ENCODE assay signal across 8 mouse cellular contexts in genomic region chr17:10840731-10841201, GRCm38 (mm10). TPM values are rescaled to one million over a fixed set of nuclear protein-coding genes. Genes with fewer than 3 reads are reported as not detected.
A peak's percentile ranks its signal among the peaks of the same experiment; 100 is the strongest.
DNase-seq lines count a peak whose midpoint lies in the region; ATAC-seq and TF ChIP-seq lines count a peak whose summit lies in the region.

No protein-coding gene starts in this region.

- ATAC-seq in embryonic facial prominence, embryonic 11.5 days (replicated peaks; ENCODE audit: insufficient number of reproducible peaks, low FRiP score, low TSS enrichment, low read depth), result peak; percentile 68
- ATAC-seq in intestine, postnatal 0 days, result peak; percentile 62

- peak overlapping the region; percentile 82 for H3K4me2 ChIP-seq in embryonic facial prominence, embryonic 11.5 days (ENCODE audit: low read depth, low read length)
- peak overlapping the region; percentile 90 for H3K4me2 ChIP-seq in intestine, postnatal 0 days (replicated peaks; ENCODE audit: low read depth)

- no peak overlapping the region for H3K27ac ChIP-seq in embryonic facial prominence, embryonic 11.5 days (replicated peaks; ENCODE audit: low read depth, low read length)
- peak overlapping the region; percentile 1; the same call in 1 of the 2 replicates for H3K27ac ChIP-seq in intestine, postnatal 0 days (ENCODE audit: low read depth, low read length)

- peak overlapping the region; percentile 58 for H3K9ac ChIP-seq in embryonic facial prominence, embryonic 11.5 days (replicated peaks; ENCODE audit: low read length)
- H3K9ac ChIP-seq in intestine, postnatal 0 days (ENCODE audit: low read depth, low read length), result peak overlapping the region; percentile 68

- H3K9me3 ChIP-seq in embryonic facial prominence, embryonic 11.5 days (replicated peaks; ENCODE audit: control insufficient read depth, low read length), result no peaks in the 10 kb centered on the region
- no peaks in the 10 kb centered on the region for H3K9me3 ChIP-seq in intestine, postnatal 0 days (ENCODE audit: control insufficient read depth)

- intact Hi-C loops in left cerebral cortex, postnatal 36 days (cut with DNase I), result loop anchor here (2.0 to 10.0 kb wide), 2 partner anchors 522 to 1134 kb away; partner anchors contain the start of gene Qk

- DNase-seq in thymus, adult 18-20 months, result peak; percentile 2 to 8
- no peak for DNase-seq in thymus, postnatal 36 days
- DNase-seq in embryonic facial prominence, embryonic 11.5 days (ENCODE audit: low spot score), result peak; percentile 69
- peak; percentile 95 for DNase-seq in heart, adult 11 months
- DNase-seq in left cerebral cortex, postnatal 36 days (ENCODE audit: low spot score in 2 of 2), result peak; percentile 40 to 54
- DNase-seq in mesoderm, embryonic 11.5 days (ENCODE audit: low read depth, low spot score), result peak; percentile 71
- peak; percentile 36 for DNase-seq in right cerebral cortex, postnatal 14 days

- no peaks in the 10 kb centered on the region for H3K36me3 ChIP-seq in embryonic facial prominence, embryonic 11.5 days (replicated peaks; ENCODE audit: control insufficient read depth, insufficient read depth, low read depth, low read length)
- H3K36me3 ChIP-seq in intestine, postnatal 0 days (ENCODE audit: control insufficient read depth, insufficient read depth), result no peaks in the 10 kb centered on the region

- 2% methylated on average over 20 of the region's 20 CpGs for WGBS in embryonic facial prominence, embryonic 11.5 days
- WGBS in intestine, postnatal 0 days, result 2% methylated on average over 20 of the region's 20 CpGs

- peak overlapping the region; percentile 76 for H3K4me3 ChIP-seq in embryonic facial prominence, embryonic 11.5 days (ENCODE audit: low read depth, low read length)
- H3K4me3 ChIP-seq in intestine, postnatal 0 days (ENCODE audit: low read depth, low read length), result peak overlapping the region; percentile 83

- no peaks in the 10 kb centered on the region for H3K4me1 ChIP-seq in embryonic facial prominence, embryonic 11.5 days (ENCODE audit: control insufficient read depth, insufficient read depth, low read length)
- 0 out of 2 replicates have a peak, but pooled peaks cover 3% of the 10 kb centered on the region for H3K4me1 ChIP-seq in intestine, postnatal 0 days (replicated peaks; ENCODE audit: control insufficient read depth, insufficient read depth, low read length)

- peak; percentile 73 for TF ChIP-seq CTCF in intestine, postnatal 0 days (IDR thresholded peaks at IDR 0.05; ENCODE audit: low read depth)

- H3K27me3 ChIP-seq in embryonic facial prominence, embryonic 11.5 days (ENCODE audit: control insufficient read depth, insufficient read depth, low read length), result no peaks in the 10 kb centered on the region
- H3K27me3 ChIP-seq in intestine, postnatal 0 days (replicated peaks; ENCODE audit: control insufficient read depth, insufficient read depth, low read length), result no peaks in the 10 kb centered on the region

RNA-seq across cellular contexts. Expression of gene Prkn, which starts 0.6 kb away (rescaled TPM):
- 0.82 and 0.97 TPM in 2 replicates for polyA plus RNA-seq in embryonic facial prominence, embryonic 11.5 days (2014; fragmentation: Nextera tagmentation; extraction: Ambion mirVana)
- polyA plus RNA-seq in intestine, postnatal 0 days (2015; fragmentation: Nextera tagmentation; extraction: Ambion mirVana), result 0.96 and 1.9 TPM in 2 replicates
- total RNA-seq in left cerebral cortex, postnatal 36 days (2021), result 10 to 100 TPM; 15.0 to 20.2 TPM

RNA-seq across cellular contexts. Expression of gene Pacrg, which starts 0.7 kb away (rescaled TPM):
- 2.6 and 3.0 TPM in 2 replicates for polyA plus RNA-seq in embryonic facial prominence, embryonic 11.5 days (2014; fragmentation: Nextera tagmentation; extraction: Ambion mirVana)
- 0.56 and 0.57 TPM in 2 replicates for polyA plus RNA-seq in intestine, postnatal 0 days (2015; fragmentation: Nextera tagmentation; extraction: Ambion mirVana)
- total RNA-seq in left cerebral cortex, postnatal 36 days (2021), result 10 to 100 TPM; 16.1 to 16.8 TPM

Comparison
In these comparisons a context has a peak if more than half of its experiments do, and no peak if none do; other contexts are left out.
1. DNase-seq: peak in thymus, adult 18-20 months (2 of 2), embryonic facial prominence, embryonic 11.5 days (single experiment), heart, adult 11 months (single experiment), left cerebral cortex, postnatal 36 days (2 of 2), mesoderm, embryonic 11.5 days (single experiment) and right cerebral cortex, postnatal 14 days (single experiment); none in thymus, postnatal 36 days (0 of 2).